Mouse (Mus musculus) neural tube, embryonic 15.5 days (tissue): Measurements from ENCODE around the gene Asb6. TPM values are rescaled to one million over a fixed set of nuclear protein-coding genes. Genes with fewer than 3 reads are reported as not detected.

ENCODE experiments used
- ATAC-seq: fragments of 200-750 bp; cut with Nextera tagmentation; 2 replicates; pipeline ENCODE4 v1.8.0; 2017; ENCODE audit warnings: mild to moderate bottlenecking, moderate TSS enrichment, moderate library complexity; ENCODE audit not compliant: low FRiP score
- H3K27ac ChIP-seq: fragments of 300-500 bp; sonication (generic); replicated peaks from 2 replicates; pipeline ENCODE4 v1.5.1; 2015; ENCODE audit warnings: mild to moderate bottlenecking, inconsistent platforms
- H3K27me3 ChIP-seq: fragments of 300-500 bp; sonication (generic); replicated peaks from 2 replicates; pipeline ENCODE4 v1.6.1; 2015; ENCODE audit warnings: inconsistent platforms
- H3K36me3 ChIP-seq: fragments of 300-500 bp; sonication (generic); 2 replicates; pipeline ENCODE4 v1.6.1; 2015; ENCODE audit warnings: inconsistent platforms
- H3K4me1 ChIP-seq: fragments of 300-500 bp; sonication (generic); 2 replicates; pipeline ENCODE4 v1.6.1; 2015; ENCODE audit warnings: inconsistent platforms
- H3K4me2 ChIP-seq: fragments of 300-500 bp; sonication (generic); 2 replicates; pipeline ENCODE4 v1.6.1; 2015; ENCODE audit warnings: inconsistent platforms, mild to moderate bottlenecking, moderate library complexity
- H3K4me3 ChIP-seq: fragments of 300-500 bp; sonication (generic); replicated peaks from 2 replicates; pipeline ENCODE4 v1.5.1; 2015; ENCODE audit warnings: mild to moderate bottlenecking, inconsistent platforms
- H3K9ac ChIP-seq: fragments of 300-500 bp; sonication (generic); replicated peaks from 2 replicates; pipeline ENCODE4 v1.6.1; 2015; ENCODE audit warnings: mild to moderate bottlenecking, inconsistent platforms
- H3K9me3 ChIP-seq: fragments of 300-500 bp; sonication (generic); replicated peaks from 2 replicates; pipeline ENCODE4 v1.6.1; 2016; ENCODE audit warnings: inconsistent platforms
- WGBS: fragments of 180-500 bp; shearing (Covaris S2); methylation state at CpG from one replicate; pipeline ENCODE4 v1.1.7; 2015; ENCODE audit warnings: mixed read lengths; 5-methylcytosine and 5-hydroxymethylcytosine counted together
- polyA plus RNA-seq: library from polyadenylated mRNA; unstranded; fragments of >200 nt; fragmentation: Nextera tagmentation; extraction: Ambion mirVana; gene quantifications from 2 replicates; pipeline ENCODE4 v1.2.1, GENCODE M21; 2015

Gene Asb6
- polyA plus RNA-seq, 1 experiment from 2014 or later = 40.7 TPM

GRCm38 (mm10) chr2:30857076-30857475 lies 26.9 kb upstream of the Asb6 start:
- H3K4me2 ChIP-seq = no peak overlapping the region
- no peak overlapping the region for H3K27ac ChIP-seq
- H3K4me3 ChIP-seq = no peak overlapping the region
- no peaks in the 10 kb centered on the region for H3K36me3 ChIP-seq
- no peak overlapping the region for H3K9ac ChIP-seq
- ATAC-seq = no peak
- no peaks in the 10 kb centered on the region for H3K9me3 ChIP-seq
- peaks cover 12% of the 10 kb centered on the region for H3K4me1 ChIP-seq
- H3K27me3 ChIP-seq = no peaks in the 10 kb centered on the region; the same call in 1 of the 2 replicates
- 56% methylated on average over 6 of the region's 6 CpGs for WGBS

GRCm38 (mm10) chr2:30852771-30853313 lies 22.7 kb upstream of the Asb6 start:
- no peak for ATAC-seq
- Histone ChIP-seq H3K27ac (no peak overlapping the region), H3K4me2 (no peak overlapping the region), H3K9ac (no peak overlapping the region), H3K4me1 (peaks cover 15% of the 10 kb centered on the region), H3K27me3 (peaks cover 2% of the 10 kb centered on the region; the same call in 1 of the 2 replicates), H3K4me3 (no peak overlapping the region), H3K36me3 (no peaks in the 10 kb centered on the region), H3K9me3 (no peaks in the 10 kb centered on the region)
- 28% methylated on average over 20 of the region's 20 CpGs for WGBS

- Histone ChIP-seq H3K27ac (no peak overlapping the region), H3K4me2 (no peak overlapping the region), H3K36me3 (no peaks in the 10 kb centered on the region), H3K9me3 (no peaks in the 10 kb centered on the region), H3K27me3 (peaks cover 19% of the 10 kb centered on the region), H3K4me1 (peaks cover 15% of the 10 kb centered on the region), H3K9ac (no peak overlapping the region), H3K4me3 (no peak overlapping the region)
- WGBS = 73% methylated on average over 6 of the region's 6 CpGs
- no peak for ATAC-seq
These were observed 20.4 kb upstream of the Asb6 start for GRCm38 (mm10) chr2:30850581-30850980.

GRCm38 (mm10) chr2:30848184-30848583 lies 18.1 kb upstream of the Asb6 start:
- no peak overlapping the region for H3K4me3 ChIP-seq
- peaks cover 21% of the 10 kb centered on the region for H3K4me1 ChIP-seq
- no peak for ATAC-seq
- H3K27me3 ChIP-seq = peaks cover 42% of the 10 kb centered on the region
- H3K36me3 ChIP-seq = no peaks in the 10 kb centered on the region
- 63% methylated on average over 8 of the region's 8 CpGs for WGBS
- H3K9ac ChIP-seq = no peak overlapping the region
- no peaks in the 10 kb centered on the region for H3K9me3 ChIP-seq
- no peak overlapping the region for H3K27ac ChIP-seq
- no peak overlapping the region for H3K4me2 ChIP-seq

GRCm38 (mm10) chr2:30846723-30847122 lies 16.6 kb upstream of the Asb6 start:
- no peak overlapping the region for H3K4me2 ChIP-seq
- no peaks in the 10 kb centered on the region for H3K9me3 ChIP-seq
- peaks cover 55% of the 10 kb centered on the region for H3K27me3 ChIP-seq
- no peak overlapping the region for H3K27ac ChIP-seq
- H3K4me3 ChIP-seq = no peak overlapping the region
- H3K36me3 ChIP-seq = no peaks in the 10 kb centered on the region
- H3K9ac ChIP-seq = no peak overlapping the region
- 39% methylated on average over 6 of the region's 6 CpGs for WGBS
- no peak for ATAC-seq
- H3K4me1 ChIP-seq = peaks cover 8% of the 10 kb centered on the region

GRCm38 (mm10) chr2:30846236-30846635 lies 16.1 kb upstream of the Asb6 start:
- no peak for ATAC-seq
- peak overlapping the region; percentile 85 for H3K4me2 ChIP-seq
- H3K4me1 ChIP-seq = peaks cover 8% of the 10 kb centered on the region
- no peaks in the 10 kb centered on the region for H3K9me3 ChIP-seq
- no peak overlapping the region for H3K27ac ChIP-seq
- H3K36me3 ChIP-seq = no peaks in the 10 kb centered on the region
- peaks cover 60% of the 10 kb centered on the region for H3K27me3 ChIP-seq
- H3K4me3 ChIP-seq = no peak overlapping the region
- H3K9ac ChIP-seq = no peak overlapping the region
- 77% methylated on average over 8 of the region's 8 CpGs for WGBS

GRCm38 (mm10) chr2:30845152-30846070 lies 15.3 kb upstream of the Asb6 start:
- ATAC-seq = no peak
- Histone ChIP-seq H3K27me3 (peaks cover 61% of the 10 kb centered on the region), H3K27ac (no peak overlapping the region), H3K4me3 (peak overlapping the region; percentile 42), H3K9me3 (no peaks in the 10 kb centered on the region), H3K36me3 (no peaks in the 10 kb centered on the region), H3K4me1 (peaks cover 8% of the 10 kb centered on the region), H3K4me2 (peak overlapping the region; percentile 85), H3K9ac (peak overlapping the region; percentile 31; the same call in 1 of the 2 replicates)
- 2% methylated on average over 80 of the region's 80 CpGs for WGBS

- 58% methylated on average over 10 of the region's 10 CpGs for WGBS
- peaks cover 8% of the 10 kb centered on the region for H3K4me1 ChIP-seq
- H3K4me3 ChIP-seq = no peak overlapping the region
- no peak overlapping the region for H3K9ac ChIP-seq
- ATAC-seq = no peak
- no peak overlapping the region for H3K4me2 ChIP-seq
- peaks cover 66% of the 10 kb centered on the region for H3K27me3 ChIP-seq
- H3K27ac ChIP-seq = no peak overlapping the region
- no peaks in the 10 kb centered on the region for H3K9me3 ChIP-seq
- H3K36me3 ChIP-seq = no peaks in the 10 kb centered on the region
These were observed 12.5 kb upstream of the Asb6 start for GRCm38 (mm10) chr2:30842615-30843014.

- ATAC-seq = no peak
- no peak overlapping the region for H3K4me3 ChIP-seq
- H3K27me3 ChIP-seq = peaks cover 13% of the 10 kb centered on the region
- H3K27ac ChIP-seq = peak overlapping the region; percentile 18; the same call in 1 of the 2 replicates
- H3K4me2 ChIP-seq = peak overlapping the region; percentile 25; the same call in 1 of the 2 replicates
- no peaks in the 10 kb centered on the region for H3K36me3 ChIP-seq
- H3K9ac ChIP-seq = no peak overlapping the region
- H3K4me1 ChIP-seq = peaks cover 19% of the 10 kb centered on the region
- H3K9me3 ChIP-seq = no peaks in the 10 kb centered on the region
- 7% methylated on average over 21 of the region's 21 CpGs for WGBS
These were observed 6.3 kb upstream of the Asb6 start for GRCm38 (mm10) chr2:30836238-30836990.

GRCm38 (mm10) chr2:30834373-30835022 lies 4.4 kb upstream of the Asb6 start, which contains the start of gene Prrx2:
Gene Prrx2, plus strand, starts transcription at chr2:30834972.
- Histone ChIP-seq H3K4me3 (no peak within 1 kb of the TSS), H3K36me3 (no peaks in the 10 kb centered on the region), H3K4me2 (no peak within 1 kb of the TSS), H3K27me3 (peaks cover 10% of the 10 kb centered on the region), H3K9me3 (no peaks in the 10 kb centered on the region), H3K4me1 (peaks cover 19% of the 10 kb centered on the region), H3K9ac (no peak within 1 kb of the TSS), H3K27ac (no peak within 1 kb of the TSS)
- ATAC-seq = no peak
- WGBS = 84% methylated on average over 6 of the region's 10 CpGs

- H3K9me3 ChIP-seq = no peaks in the 10 kb centered on the region
- H3K27ac ChIP-seq = no peak overlapping the region
- H3K4me2 ChIP-seq = no peak overlapping the region
- H3K4me3 ChIP-seq = no peak overlapping the region
- peaks cover 19% of the 10 kb centered on the region for H3K4me1 ChIP-seq
- no peak overlapping the region for H3K9ac ChIP-seq
- peaks cover 10% of the 10 kb centered on the region for H3K27me3 ChIP-seq
- H3K36me3 ChIP-seq = no peaks in the 10 kb centered on the region
- 64% methylated on average over 5 of the region's 5 CpGs for WGBS
- no peak for ATAC-seq
These were observed 3.5 kb upstream of the Asb6 start for GRCm38 (mm10) chr2:30833644-30834043.
